Mouse (Mus musculus) adipose tissue, adult 10 weeks (tissue): ENCODE measurements around the gene Gm1113. TPM values are rescaled to one million over a fixed set of nuclear protein-coding genes. Genes with fewer than 3 reads are reported as not detected.

Experiments used
- polyA plus RNA-seq: library from polyadenylated mRNA; stranded (reverse); fragments of 350-450 nt; fragmentation: Illumina TruSeq; extraction: RNeasy Lipid Tissue Mini Kit (QIAGEN cat#74804); gene quantifications from one replicate; pipeline ENCODE4 v1.2.3, GENCODE M21; 2014; ENCODE audit warnings: low read depth, low replicate concordance

The Gm1113 gene
- not detected for polyA plus RNA-seq

DNA sequence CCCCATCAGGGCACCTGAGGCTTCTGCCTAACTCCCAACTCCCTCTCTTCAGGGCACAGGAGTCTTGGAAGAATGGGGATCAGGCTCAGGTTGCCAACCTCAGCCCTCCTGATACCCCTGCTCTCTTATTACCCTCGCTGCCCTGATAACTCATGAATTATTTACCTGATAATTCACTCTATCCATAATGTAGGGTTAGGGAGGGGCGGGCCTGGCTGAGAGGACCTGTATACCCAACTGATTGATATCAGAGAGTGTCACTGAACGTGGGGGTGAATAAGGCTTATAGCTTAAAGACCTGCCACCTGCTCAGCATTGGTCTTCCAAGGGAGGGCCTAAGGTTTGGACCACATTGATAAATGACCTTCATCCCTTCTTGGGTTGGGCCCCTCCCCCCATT, at the start of gene Gm1113:
TSS of gene Gm1113 (minus strand) at position 101 of the 400 bp plus-strand sequence.

GRCm38 (mm10) chr9:35558257-35559008, 40.4 kb upstream of the Gm1113 start, which contains the start of the genes Ddx25 and Pus3:
Gene Ddx25 (minus strand): TSS chr9:35558528.
Gene Pus3 (plus strand): TSS chr9:35558595.

Other genes with a start within 250 kb of the Gm1113 start
- 21.7 TPM for gene Cdon, start 97.1 kb downstream of the Gm1113 start, polyA plus RNA-seq
- gene Ddx25, start 40.3 kb upstream of the Gm1113 start, polyA plus RNA-seq: 1.7 TPM
- gene Pus3, start 40.3 kb upstream of the Gm1113 start, polyA plus RNA-seq: 8.2 TPM
- 172 TPM for gene Pate2, start 52.0 kb upstream of the Gm1113 start, polyA plus RNA-seq
- gene Hyls1, start 52.1 kb upstream of the Gm1113 start, polyA plus RNA-seq: 19.2 TPM
- gene Pate4, start 93.7 kb upstream of the Gm1113 start, polyA plus RNA-seq: 4.2 TPM
- gene Pate3, start 129.9 kb upstream of the Gm1113 start, polyA plus RNA-seq: 42.8 TPM
- 148 TPM for gene Pate1, start 169.1 kb upstream of the Gm1113 start, polyA plus RNA-seq
- gene Gm17677, start 222.8 kb upstream of the Gm1113 start, polyA plus RNA-seq: 72.9 TPM